Mouse (Mus musculus): ENCODE results near the gene Asb18.

DNA sequence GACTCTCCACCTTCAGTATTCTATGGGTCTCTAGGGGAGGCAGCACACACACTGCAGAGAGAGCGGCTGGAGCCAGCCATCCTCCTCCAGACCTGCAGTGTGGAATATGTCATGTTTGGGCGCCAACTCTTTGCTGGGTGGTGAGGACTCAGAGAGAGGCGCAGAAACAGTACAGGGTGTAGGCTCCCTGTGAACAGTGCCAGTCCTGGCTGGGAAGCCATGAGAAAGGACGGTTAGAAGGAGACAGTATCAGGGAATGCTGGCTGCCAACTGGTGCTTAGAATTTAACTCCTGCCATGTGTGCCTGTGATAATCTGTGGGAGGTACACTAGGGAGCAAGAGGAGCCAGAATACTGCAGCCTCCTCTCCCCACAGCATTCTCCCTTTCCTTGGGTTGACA is 40.5 kb upstream of the Asb18 start:
- TF ChIP-seq CTCF (IDR thresholded peaks at IDR 0.05; ENCODE audit: insufficient read depth, low read depth, low read length) (no peak), POLR2A (IDR thresholded peaks at IDR 0.05; ENCODE audit: insufficient read depth, low read depth, low read length) (no peak)

Data from olfactory bulb, adult 2 months (tissue).